ENCODE assay signal across 35 mouse cellular contexts in genomic region chr7:79400296-79400695, GRCm38 (mm10). TPM values are rescaled to one million over a fixed set of nuclear protein-coding genes. Genes with fewer than 3 reads are reported as not detected.
"Had no signal": no experiment of that assay in that cellular context is flagged by ENCODE, and none has a peak within 500 bp of the region (broad histone marks: within the 10 kb centered on the region; RNA-seq: fewer than 3 reads in every experiment).

No protein-coding gene starts in this region.

- H3K4me2 ChIP-seq: limb, embryonic 12.5 days; limb, embryonic 13.5 days; limb, embryonic 15.5 days; liver, embryonic 11.5 days; liver, embryonic 12.5 days; liver, embryonic 13.5 days; liver, embryonic 15.5 days; lung, embryonic 14.5 days; lung, embryonic 15.5 days; midbrain, embryonic 11.5 days; midbrain, embryonic 12.5 days; midbrain, embryonic 13.5 days; midbrain, embryonic 15.5 days; neural tube, embryonic 12.5 days had no signal

- H3K9me3 ChIP-seq: limb, embryonic 10.5 days; limb, embryonic 12.5 days; limb, embryonic 13.5 days; limb, embryonic 15.5 days; liver, embryonic 12.5 days; liver, embryonic 13.5 days; liver, embryonic 15.5 days; lung, embryonic 15.5 days; megakaryocyte, embryonic 14.5 days; midbrain, embryonic 10.5 days; midbrain, embryonic 12.5 days; midbrain, embryonic 13.5 days; midbrain, embryonic 15.5 days; neural tube, embryonic 12.5 days had no signal

- H3K27me3 ChIP-seq: limb, embryonic 12.5 days; limb, embryonic 13.5 days; limb, embryonic 15.5 days; liver, embryonic 12.5 days; liver, embryonic 13.5 days; liver, embryonic 15.5 days; lung, embryonic 15.5 days; megakaryocyte, embryonic 14.5 days; midbrain, embryonic 12.5 days; midbrain, embryonic 13.5 days; midbrain, embryonic 15.5 days; neural tube, embryonic 12.5 days had no signal

- H3K36me3 ChIP-seq: limb, embryonic 13.5 days; limb, embryonic 15.5 days; lung, embryonic 15.5 days; midbrain, embryonic 12.5 days; midbrain, embryonic 13.5 days; midbrain, embryonic 15.5 days; neural tube, embryonic 12.5 days had no signal

- H3K4me1 ChIP-seq: liver, embryonic 13.5 days; lung, embryonic 15.5 days; midbrain, embryonic 10.5 days; midbrain, embryonic 12.5 days; midbrain, embryonic 13.5 days; midbrain, embryonic 15.5 days; neural tube, embryonic 12.5 days had no signal

- H3K9ac ChIP-seq: limb, embryonic 12.5 days; limb, embryonic 13.5 days; limb, embryonic 15.5 days; liver, embryonic 12.5 days; liver, embryonic 13.5 days; liver, embryonic 14.5 days; liver, embryonic 15.5 days; liver, postnatal 0 days; lung, embryonic 14.5 days; lung, embryonic 15.5 days; midbrain, embryonic 12.5 days; midbrain, embryonic 13.5 days; midbrain, embryonic 15.5 days; neural tube, embryonic 12.5 days had no signal

- H3K4me3 ChIP-seq: limb, embryonic 10.5 days; limb, embryonic 12.5 days; limb, embryonic 13.5 days; limb, embryonic 15.5 days; liver, embryonic 12.5 days; liver, embryonic 13.5 days; liver, embryonic 15.5 days; lung, embryonic 15.5 days; megakaryocyte, embryonic 14.5 days; midbrain, embryonic 10.5 days; midbrain, embryonic 12.5 days; midbrain, embryonic 13.5 days; midbrain, embryonic 15.5 days; myocyte; neural tube, embryonic 12.5 days had no signal

- DNase-seq: left cerebral cortex, postnatal 4 days; liver; liver, embryonic 13.5 days; liver, postnatal 0 days; lung, adult 18-20 months; lung, adult 2 months; lung, embryonic 14.5 days; lung, postnatal 10 days; lung, postnatal 14 days; lung, postnatal 36 days; lung, postnatal 4 days; midbrain, embryonic 14.5 days had no signal

- H3K27ac ChIP-seq: limb, embryonic 10.5 days; limb, embryonic 12.5 days; limb, embryonic 13.5 days; limb, embryonic 15.5 days; liver, embryonic 12.5 days; liver, embryonic 13.5 days; liver, embryonic 14.5 days; liver, embryonic 15.5 days; lung, embryonic 15.5 days; macrophage; midbrain, embryonic 10.5 days; midbrain, embryonic 12.5 days; midbrain, embryonic 13.5 days; midbrain, embryonic 15.5 days; neural tube, embryonic 12.5 days had no signal

RNA-seq across cellular contexts. Expression of gene Rlbp1, which starts 13.4 kb away (rescaled TPM):
- total RNA-seq: liver, adult 2 months; megakaryocyte progenitor cell, adult 5-6 weeks; megakaryocyte, adult 5-6 weeks; megakaryocyte-erythroid progenitor cell, adult 5-6 weeks; monocyte, adult 5-6 weeks had no signal
- polyA plus RNA-seq: liver, adult 2 months; macrophage; myocyte had no signal
